1 mouse cellular context compared by ENCODE assay signal in the genomic region with DNA sequence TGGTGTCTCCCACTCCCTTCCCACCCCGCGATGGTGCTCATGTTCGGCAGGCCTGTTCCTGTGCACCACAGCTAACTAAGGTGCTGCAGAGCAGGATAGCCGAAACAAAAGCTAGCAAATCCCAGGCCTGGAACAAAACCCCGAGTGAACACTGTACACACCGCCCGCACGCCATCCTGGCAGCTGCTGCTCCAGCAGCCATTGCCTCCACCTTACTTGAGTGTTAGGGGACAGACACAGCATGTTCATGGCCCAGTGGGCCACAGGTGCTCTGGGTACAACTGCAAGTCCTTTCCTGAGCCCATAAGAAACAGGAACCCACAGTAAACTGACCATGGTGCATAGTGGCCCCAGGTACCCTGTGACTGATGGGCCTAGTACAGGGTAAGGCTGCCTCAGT.
TF ChIP-seq lines count a peak whose summit lies in the region.

No protein-coding gene starts in this region.

TF ChIP-seq in MEL, 35 proteins besides CTCF, POLR2A, EP300 and RAD21:
- TF ChIP-seq ELF1 (IDR thresholded peaks at IDR 0.05; ENCODE audit: low read depth, low read length) (no peak), BHLHE40 (IDR thresholded peaks at IDR 0.05; ENCODE audit: borderline replicate concordance, low read depth, low read length) (no peak), ZNF384 (IDR thresholded peaks at IDR 0.05; ENCODE audit: low read depth, low read length) (no peak), RCOR1 (IDR thresholded peaks at IDR 0.05; ENCODE audit: low read depth, low read length) (no peak), ZKSCAN1 (IDR thresholded peaks at IDR 0.05; ENCODE audit: low read depth, low read length) (no peak), NRF1 (IDR thresholded peaks at IDR 0.05; ENCODE audit: insufficient read depth, low read depth, low read length, poor library complexity, severe bottlenecking) (no peak), ETS1 (IDR thresholded peaks at IDR 0.05; ENCODE audit: low read depth, low read length) (no peak), TAL1 (IDR thresholded peaks at IDR 0.05; ENCODE audit: low read length) (no peak), POLR2AphosphoS5 (IDR thresholded peaks at IDR 0.05; ENCODE audit: borderline replicate concordance, low read depth, low read length) (no peak), USF1 (IDR thresholded peaks at IDR 0.05; ENCODE audit: low read depth, low read length) (no peak), NELFE (IDR thresholded peaks at IDR 0.05; ENCODE audit: low read depth, low read length) (no peak), HCFC1 (IDR thresholded peaks at IDR 0.05; ENCODE audit: low read depth, low read length) (no peak), GABPA (IDR thresholded peaks at IDR 0.05; ENCODE audit: low read depth, low read length) (no peak), CHD1 (IDR thresholded peaks at IDR 0.05; ENCODE audit: low read depth, low read length) (no peak), ZC3H11A (IDR thresholded peaks at IDR 0.05; ENCODE audit: low read depth, low read length) (no peak), SIN3A (IDR thresholded peaks at IDR 0.05; ENCODE audit: low read length) (no peak), MEF2A (IDR thresholded peaks at IDR 0.05; ENCODE audit: extremely low read depth, insufficient replicate concordance, low read depth, low read length, poor library complexity, severe bottlenecking) (no peak), TCF12 (IDR thresholded peaks at IDR 0.05; ENCODE audit: low read depth, low read length) (no peak), MXI1 (IDR thresholded peaks at IDR 0.05; ENCODE audit: low read depth, low read length) (no peak)
